Mouse (Mus musculus) small intestine, adult 2 months (tissue): Measurements from ENCODE around the gene Rell1.

Source experiments
- CTCF ChIP-seq: fragments of 200-500 bp; IDR thresholded peaks from 2 replicates; pipeline ENCODE4 v1.5.1; 2012; ENCODE audit warnings: low read depth, mild to moderate bottlenecking, control low read depth, inconsistent platforms, low read length, moderate library complexity, mixed read lengths; ENCODE audit not compliant: insufficient replicate concordance, insufficient read length; ENCODE audit errors: extremely low read depth
- POLR2A ChIP-seq: fragments of 200-500 bp; IDR thresholded peaks from 2 replicates; pipeline ENCODE4 v1.6.1; 2012; ENCODE audit warnings: low read depth, mild to moderate bottlenecking, control low read depth, inconsistent platforms, low read length, moderate library complexity

DNA sequence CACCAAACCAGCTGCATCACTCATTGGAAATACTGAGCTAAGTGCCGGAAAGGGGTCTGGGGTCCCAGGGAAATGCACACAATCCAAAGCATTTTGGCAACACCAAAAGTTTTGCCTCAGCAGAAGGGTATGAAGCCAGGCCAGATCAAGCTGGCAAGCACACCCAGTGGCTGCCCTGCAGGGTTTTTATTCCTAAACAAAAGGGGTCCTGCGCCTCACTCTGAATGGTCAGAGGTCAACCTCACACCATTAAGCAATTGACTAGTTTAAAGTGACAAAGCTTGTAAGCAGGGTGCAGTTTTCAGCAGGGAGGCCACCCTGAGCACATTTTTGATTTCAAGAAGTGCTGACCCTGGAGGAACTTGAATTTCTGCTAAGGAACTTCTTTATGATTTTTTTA, 2.3 kb upstream of the Rell1 start:
- no peak for TF ChIP-seq CTCF
- no peak for TF ChIP-seq POLR2A
